Comparison of ENCODE assay signal across 7 mouse cellular contexts in the genomic region with DNA sequence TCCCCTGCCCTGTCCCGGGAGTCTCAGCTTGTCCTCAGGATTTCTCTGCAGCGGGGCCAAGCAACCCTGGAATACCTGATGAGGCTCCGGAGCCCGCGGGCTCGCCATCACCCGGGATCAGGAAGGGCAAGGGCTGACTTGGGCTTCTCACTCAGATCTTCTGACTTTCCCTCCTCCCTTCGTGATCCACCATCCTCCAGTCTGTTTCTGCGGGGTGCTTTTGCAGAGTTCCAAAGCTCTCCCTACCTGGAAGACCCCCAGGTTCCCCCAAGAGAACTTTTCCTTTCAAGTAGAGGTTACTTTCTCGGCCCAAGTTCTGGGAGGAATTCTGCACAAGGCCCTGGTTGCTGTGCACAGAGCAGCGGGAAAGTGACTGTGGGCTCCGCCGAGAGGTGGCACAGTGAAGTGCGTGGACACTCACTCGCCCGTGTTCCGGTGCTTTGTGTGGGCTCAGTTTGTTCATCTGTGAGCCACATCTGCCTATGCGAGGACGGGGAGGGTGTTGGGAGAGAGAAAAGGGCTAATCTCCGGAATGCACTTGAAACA. TPM values are rescaled to one million over a fixed set of nuclear protein-coding genes. Genes with fewer than 3 reads are reported as not detected.
DNase-seq lines count a peak whose midpoint lies in the region; ATAC-seq lines count a peak whose summit lies in the region.

No protein-coding gene starts in this region.

- H3K4me1 ChIP-seq in hindbrain, embryonic 15.5 days (replicated peaks), result peaks cover 20% of the 10 kb centered on the region

- H3K36me3 ChIP-seq in hindbrain, embryonic 15.5 days, result no peaks in the 10 kb centered on the region

- H3K9me3 ChIP-seq in hindbrain, embryonic 15.5 days, result no peaks in the 10 kb centered on the region

- no peak for ATAC-seq in hindbrain, embryonic 15.5 days (ENCODE audit: low FRiP score, low read depth)
- peak; percentile 56 for ATAC-seq in megakaryocyte progenitor cell, adult 5-6 weeks (replicated peaks; ENCODE audit: poor library complexity)

- under 1% methylated on average over 20 of the region's 20 CpGs for WGBS in hindbrain, embryonic 15.5 days

- H3K4me3 ChIP-seq in hindbrain, embryonic 15.5 days, result peak overlapping the region; percentile 93

- H3K27me3 ChIP-seq in hindbrain, embryonic 15.5 days, result no peaks in the 10 kb centered on the region

- peak overlapping the region; percentile 99 for H3K4me2 ChIP-seq in hindbrain, embryonic 15.5 days

- peak overlapping the region; percentile 73 for H3K9ac ChIP-seq in hindbrain, embryonic 15.5 days

- intact Hi-C loops in left cerebral cortex, postnatal 14 days (cut with DNase I), result no loop called here

- peak; percentile 20 for DNase-seq in WW6 (ENCODE audit: low read depth, low spot score)
- peak; percentile 63 to 66 for DNase-seq in cerebellum, postnatal 10 days
- DNase-seq in frontal cortex, postnatal 10 days (ENCODE audit: low spot score in 2 of 2), result peak; percentile 18 to 34
- peak; percentile 43 to 55 for DNase-seq in left cerebral cortex, postnatal 14 days (ENCODE audit: low spot score in 2 of 2)
- DNase-seq in right cerebral cortex, postnatal 36 days (ENCODE audit: low spot score in 2 of 2), result peak; percentile 44 to 59

- H3K27ac ChIP-seq in hindbrain, embryonic 15.5 days (replicated peaks), result peak overlapping the region; percentile 60

RNA-seq across cellular contexts. Expression of a gene that starts 0.6 kb away (rescaled TPM):
- polyA plus RNA-seq in hindbrain, embryonic 15.5 days (2015; fragmentation: Nextera tagmentation; extraction: Ambion mirVana), result 20.4 and 24.1 TPM in 2 replicates
- total RNA-seq in left cerebral cortex, postnatal 14 days (2021), result 10 to 100 TPM; 23.3 to 25.9 TPM
- 25.2 and 26.1 TPM in 2 replicates for total RNA-seq in megakaryocyte progenitor cell, adult 5-6 weeks (2015)
- total RNA-seq in megakaryocyte progenitor cell, adult 5-6 weeks (2017), result 35.0 and 36.6 TPM in 2 replicates
